Mouse (Mus musculus) thymus, adult 2 months (tissue): ENCODE measurements at regions not wholly inside any gene's neighbourhood (a gene's known extent, or its start where the extent isn't known, plus 50 kb on each side); places are given as distances from the start of the nearest gene placed in this dataset.

ENCODE experiments used
- CTCF ChIP-seq: fragments of 200-500 bp; IDR thresholded peaks from 2 replicates; pipeline ENCODE4 v1.5.1; 2012; ENCODE audit warnings: mild to moderate bottlenecking, control low read depth, low read length, moderate library complexity, borderline replicate concordance; ENCODE audit not compliant: control insufficient read depth, poor library complexity, insufficient read depth; ENCODE audit errors: extremely low read depth
- POLR2A ChIP-seq: fragments of 200-500 bp; IDR thresholded peaks from 2 replicates; pipeline ENCODE4 v1.6.1; 2012; ENCODE audit warnings: mild to moderate bottlenecking, low read length, control low read depth, moderate library complexity; ENCODE audit not compliant: control insufficient read depth, poor library complexity, insufficient read depth; ENCODE audit errors: extremely low read depth

GRCm38 (mm10) chr16:50009046-50009445, 208.7 kb downstream of the Cd47 start:
- no peak for TF ChIP-seq POLR2A
- no peak for TF ChIP-seq CTCF
